Mouse (Mus musculus): ENCODE results near the gene Papola.

DNA sequence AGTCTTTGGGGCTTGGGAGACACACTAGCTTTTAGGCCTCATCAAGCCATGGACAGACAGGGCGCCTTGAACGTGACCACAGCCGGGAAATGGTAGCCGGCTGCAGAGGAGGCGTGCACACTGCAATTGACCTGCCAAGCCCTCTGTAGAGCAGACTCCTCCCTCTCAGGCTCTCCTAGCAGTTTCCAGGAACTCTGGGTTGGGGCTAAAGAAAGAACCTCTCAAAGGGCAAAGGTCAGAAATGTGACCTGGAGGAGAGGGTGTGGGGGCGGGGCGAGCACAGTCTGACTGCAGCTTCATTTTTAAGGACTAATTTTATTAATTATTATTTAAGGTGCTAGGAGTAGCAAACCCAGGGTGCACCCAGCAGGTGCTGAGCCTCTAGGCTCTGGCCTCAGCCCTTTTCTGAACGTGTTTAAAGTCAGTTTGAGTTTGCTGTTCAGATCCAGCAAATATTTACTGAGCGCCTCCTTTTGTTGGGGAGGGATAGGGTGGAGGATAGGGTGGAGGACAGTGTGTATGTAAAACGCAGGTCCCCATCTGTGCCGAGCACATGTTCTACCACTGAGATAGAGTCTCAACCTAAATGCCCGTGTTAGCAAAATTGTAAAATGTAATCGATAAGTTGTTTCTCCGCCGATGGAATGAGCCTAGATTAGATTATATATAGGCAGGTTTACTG, 26.5 kb upstream of the Papola start:
- TF ChIP-seq EP300 (optimal IDR thresholded peaks at IDR 0.05) (no peak), CTCF (IDR thresholded peaks at IDR 0.05; ENCODE audit: low read depth) (no peak)
